Mouse (Mus musculus): Measurements from ENCODE around the gene Rarg.

Rarg gene

DNA sequence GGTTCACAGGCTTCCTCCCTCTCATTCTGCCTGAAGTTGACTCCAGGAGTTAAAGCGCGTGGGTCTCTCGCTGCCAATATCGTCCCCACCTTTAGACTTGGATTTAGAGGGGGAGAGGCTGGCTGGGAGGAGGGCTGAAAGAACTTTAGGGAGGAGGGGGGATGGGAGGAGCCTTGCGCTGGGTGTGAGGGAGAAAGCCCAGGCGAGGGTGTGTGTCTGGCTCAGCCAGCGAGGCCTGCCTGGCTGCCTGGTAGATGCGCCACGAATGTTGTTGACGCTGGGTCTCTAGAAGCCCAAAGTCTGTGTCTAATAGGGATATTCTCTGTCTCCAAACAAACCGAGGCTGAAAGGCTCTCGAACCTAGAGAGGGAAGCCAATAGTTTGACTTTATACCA lies 756 bp upstream of the Rarg start:
- peak; percentile 66 for DNase-seq (ENCODE audit: low read depth, low spot score)

DNA sequence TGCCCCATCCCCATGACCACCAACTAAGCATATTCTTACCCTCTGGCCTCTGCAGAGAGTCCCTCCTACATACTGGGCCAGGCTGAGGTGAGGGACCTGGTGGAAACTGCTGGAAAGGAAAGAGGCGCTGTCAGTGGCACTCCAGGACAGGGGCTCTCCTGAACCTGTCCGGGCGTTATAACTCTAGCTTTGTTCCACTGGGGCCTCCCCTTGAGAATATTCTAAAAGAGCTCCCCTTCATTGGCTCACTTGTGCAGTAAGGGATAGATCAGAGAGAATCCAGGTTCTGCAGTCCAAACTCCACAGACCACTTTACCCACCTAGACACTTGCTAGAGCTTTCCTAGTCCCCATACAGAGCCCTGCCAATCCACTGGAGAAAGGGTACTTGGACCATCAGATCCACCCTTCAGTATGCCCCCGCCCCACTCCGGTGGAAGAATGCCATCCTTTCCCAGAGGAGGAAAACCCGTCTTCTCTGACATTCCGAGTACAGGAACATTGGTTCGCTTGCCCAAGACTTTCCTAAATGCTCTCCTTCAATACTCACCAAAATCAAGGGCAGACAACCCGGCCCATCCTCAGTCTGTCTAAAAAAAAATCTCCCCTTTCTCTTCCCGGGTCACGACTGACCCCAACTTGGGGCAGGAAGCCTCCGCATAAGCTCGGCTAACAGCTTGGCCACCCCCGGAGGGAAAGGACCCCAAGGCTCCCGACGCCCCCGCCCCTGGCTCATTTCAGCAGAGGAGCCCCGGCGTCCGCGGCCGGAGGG lies 701 bp downstream of the Rarg start:
- peak; percentile 42 for DNase-seq (ENCODE audit: low read depth, low spot score)

DNA sequence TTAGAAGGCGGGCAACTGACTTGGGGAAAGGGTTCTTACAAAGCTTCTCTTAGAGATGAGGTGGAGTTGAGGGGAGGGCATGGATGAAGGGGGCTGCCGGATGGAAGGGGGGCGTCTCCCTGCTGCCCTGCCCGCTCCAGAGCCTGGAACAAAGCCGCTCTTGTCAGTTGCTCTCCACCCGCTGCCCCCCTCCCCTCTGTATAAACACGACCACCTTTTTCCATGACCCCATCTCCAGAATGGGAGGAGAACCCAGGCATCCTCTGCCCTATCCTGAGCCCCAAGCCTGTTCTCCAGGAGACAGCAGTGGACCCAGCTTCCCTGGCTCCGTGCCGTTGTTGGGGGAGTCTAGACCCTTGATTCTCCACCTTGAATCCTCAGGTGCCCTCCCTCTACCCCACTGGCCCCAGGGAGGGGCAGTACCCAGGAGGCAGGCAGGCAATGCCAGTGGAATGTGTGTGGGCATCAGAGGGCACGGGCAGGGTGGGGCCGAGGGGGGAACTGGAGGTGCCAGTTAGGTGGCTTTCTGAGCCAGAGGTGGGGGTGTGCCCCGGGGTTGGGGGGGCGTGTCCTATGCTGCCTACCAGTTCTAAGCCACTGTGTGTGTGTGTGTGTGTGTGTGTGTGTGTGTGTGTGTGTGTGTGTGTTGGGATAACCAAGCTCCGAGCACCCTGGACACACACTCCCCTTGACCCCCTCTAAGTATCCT lies 1.6 kb downstream of the Rarg start:
- DNase-seq (ENCODE audit: low read depth, low spot score): no peak

DNA sequence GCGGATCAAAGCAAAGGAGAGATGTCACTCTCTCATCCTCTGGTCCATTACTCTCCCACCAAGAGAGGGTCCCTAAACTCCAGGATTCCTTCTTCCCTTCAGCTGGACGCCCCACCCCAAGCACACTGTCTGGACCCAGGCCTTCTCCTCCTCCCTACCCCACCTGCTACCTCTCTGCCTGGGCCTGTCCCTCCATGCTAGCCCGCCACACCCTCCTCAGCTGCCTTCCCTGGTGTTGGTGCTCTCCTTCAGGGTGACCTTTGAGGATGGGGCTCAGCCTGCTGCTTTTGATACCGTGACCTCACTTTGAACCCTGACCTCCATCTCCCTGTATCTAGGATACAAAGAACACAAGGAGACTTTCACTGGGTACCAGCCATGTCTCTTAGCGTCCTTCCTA lies 6.8 kb downstream of the Rarg start:
- DNase-seq (ENCODE audit: low read depth, low spot score): no peak

DNA sequence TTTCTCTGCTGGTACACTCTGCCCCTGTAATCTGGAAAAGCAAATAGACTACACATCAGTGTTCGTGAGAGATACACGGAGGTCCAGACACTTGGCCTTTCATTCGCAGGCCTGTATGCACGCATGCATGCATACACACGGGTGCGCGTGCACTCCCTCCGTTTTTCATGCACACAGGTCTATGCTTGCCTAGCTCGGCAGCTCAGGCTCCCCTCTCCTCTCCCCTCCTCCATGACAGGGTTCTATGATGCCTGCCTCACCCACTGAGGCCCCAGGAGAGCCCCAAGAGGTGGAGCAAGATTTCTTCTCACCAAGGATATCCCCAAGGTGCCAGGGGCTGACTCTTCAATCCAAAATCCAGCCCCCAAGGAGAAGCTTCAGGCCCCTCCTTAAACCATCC lies 7.3 kb downstream of the Rarg start:
- no peak for DNase-seq (ENCODE audit: low read depth, low spot score)

DNA sequence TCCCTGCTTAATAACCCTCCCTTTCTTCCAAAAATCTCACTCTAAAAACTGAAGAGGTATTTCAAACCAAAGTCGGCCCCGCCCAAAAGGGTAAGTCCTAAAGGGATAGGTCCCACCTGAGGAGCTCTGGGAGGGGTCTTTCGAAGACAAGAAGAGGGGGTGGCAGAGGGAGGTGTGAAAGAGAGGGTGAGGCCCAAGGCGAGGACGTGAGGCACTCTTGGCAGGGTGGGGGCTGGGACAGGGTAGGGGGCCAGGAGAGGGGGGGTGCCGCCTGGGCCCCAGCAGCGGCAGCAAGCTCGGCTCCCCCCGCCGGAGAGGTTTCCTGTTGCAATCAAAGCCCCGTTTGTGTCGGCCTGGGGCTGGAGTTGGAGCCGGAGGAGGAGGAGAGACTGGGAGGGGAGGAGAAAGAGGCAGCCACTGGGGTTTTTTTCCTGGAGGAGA lies 8.0 kb downstream of the Rarg start:
- DNase-seq (ENCODE audit: low read depth, low spot score): no peak

DNA sequence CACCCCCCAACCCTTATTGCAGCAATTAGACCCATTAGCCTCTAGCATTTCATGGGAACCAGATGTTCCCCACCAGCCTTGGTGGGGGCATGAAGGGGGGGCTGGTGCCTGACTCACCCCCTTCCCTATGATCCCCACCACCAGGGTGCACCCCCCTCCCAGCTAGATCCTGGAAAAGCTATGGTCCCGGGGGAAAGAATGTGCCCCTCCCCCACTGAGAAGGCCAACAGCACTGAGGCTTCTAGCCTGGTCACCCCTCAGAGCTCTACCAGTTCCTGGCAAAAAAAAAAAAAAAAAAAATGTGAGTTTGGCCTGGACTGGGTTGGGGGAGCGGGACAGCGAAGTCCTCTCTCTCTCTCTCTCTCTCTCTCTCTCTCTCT lies 8.5 kb downstream of the Rarg start:
- DNase-seq (ENCODE audit: low read depth, low spot score): peak; percentile 43

DNA sequence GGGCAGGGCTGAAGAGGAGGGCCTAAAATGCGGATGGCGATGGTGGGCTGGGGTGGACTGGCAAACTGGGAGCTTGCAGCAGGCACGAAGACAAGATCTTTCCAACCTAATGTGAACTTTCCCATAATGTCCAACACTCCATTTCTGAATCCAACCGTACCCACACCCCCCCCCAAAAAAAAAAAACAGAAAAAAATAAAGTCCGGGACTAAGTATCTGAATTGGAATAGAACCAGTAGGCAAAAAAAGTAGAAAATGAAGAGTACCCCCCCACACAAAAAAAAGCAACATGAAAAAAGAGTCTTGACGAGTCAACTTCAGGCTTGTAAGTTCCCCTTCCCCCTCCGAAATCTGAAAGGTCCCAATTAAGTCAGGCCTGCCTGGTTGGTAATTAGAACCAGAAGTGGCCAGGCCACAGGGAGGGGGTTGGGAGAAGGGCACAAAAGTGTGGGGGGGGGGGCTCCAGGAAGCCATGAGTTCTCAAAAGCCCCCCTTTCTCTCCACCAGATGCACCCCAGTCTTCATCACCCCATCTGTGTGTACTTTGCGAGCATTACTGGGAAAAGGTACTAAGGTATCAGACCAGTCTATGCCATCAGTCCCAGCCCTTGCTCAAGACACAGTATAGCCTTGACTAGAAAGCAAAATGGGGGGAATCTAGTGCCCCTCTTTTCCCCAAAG lies 9.0 kb downstream of the Rarg start:
- peak; percentile 71 for DNase-seq (ENCODE audit: low read depth, low spot score)

DNA sequence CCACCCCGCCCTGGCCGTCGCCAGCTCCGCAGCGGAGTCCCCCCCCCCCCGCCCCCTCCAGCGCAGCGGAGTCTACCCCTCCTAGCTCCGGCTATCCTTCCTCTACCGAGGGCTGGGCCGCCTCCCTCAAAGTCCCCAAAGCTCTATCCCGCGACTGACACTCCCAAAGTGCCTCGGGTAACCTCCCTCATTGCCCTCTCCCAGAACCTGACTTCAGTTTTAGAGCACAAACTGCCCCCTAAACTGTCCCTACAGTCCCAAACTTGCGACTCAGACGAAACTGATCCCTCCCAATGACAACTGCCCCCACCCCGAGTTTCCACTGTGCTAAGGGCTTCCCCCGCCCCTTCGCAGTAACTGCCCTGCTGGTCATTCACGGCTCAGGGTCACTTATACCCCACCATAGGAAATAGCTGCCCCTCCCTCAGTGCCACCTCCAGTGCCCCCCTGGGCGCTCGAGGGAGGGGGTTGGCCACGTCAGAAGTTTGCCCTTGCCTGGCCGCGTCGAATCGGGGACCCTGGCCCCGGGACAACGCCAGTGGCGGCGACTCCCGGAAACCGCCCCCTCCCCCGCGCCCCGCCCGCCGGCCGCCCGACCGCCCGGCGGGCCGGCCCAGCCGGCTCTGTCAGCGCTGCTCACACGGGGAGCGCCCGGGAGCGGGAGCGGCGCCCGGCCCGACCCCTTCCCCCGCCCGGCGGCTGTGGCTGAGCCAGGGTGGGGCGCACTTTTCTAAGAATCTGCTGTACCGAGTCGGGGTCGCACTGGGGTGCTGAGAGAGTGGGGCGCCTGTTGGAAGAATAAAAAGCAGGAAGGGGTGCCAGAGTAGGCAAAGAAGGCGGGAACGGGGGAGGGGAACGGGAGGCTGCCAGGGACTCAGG lies 9.8 kb downstream of the Rarg start:
- no peak for DNase-seq (ENCODE audit: low read depth, low spot score)

DNA sequence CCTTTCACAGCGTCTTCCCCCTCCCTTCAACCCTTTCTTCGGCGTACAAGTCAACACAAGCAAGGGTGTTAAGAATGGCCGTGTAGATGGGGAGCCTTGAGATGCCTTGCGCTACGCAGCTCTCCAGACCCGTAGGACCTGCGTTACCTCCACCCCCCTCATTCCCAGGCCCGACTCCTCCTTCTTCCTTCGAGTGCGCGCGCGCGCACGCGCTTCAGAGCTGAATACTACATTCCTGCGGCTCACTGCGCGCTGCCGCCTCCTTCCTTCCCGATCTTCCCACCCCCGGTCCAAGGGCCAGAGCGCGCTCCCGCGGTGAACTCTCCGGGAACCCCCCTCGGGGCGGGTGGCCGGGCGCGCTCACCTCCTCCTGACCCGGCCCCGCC lies 10.5 kb downstream of the Rarg start:
- DNase-seq (ENCODE audit: low read depth, low spot score): peak; percentile 98

DNA sequence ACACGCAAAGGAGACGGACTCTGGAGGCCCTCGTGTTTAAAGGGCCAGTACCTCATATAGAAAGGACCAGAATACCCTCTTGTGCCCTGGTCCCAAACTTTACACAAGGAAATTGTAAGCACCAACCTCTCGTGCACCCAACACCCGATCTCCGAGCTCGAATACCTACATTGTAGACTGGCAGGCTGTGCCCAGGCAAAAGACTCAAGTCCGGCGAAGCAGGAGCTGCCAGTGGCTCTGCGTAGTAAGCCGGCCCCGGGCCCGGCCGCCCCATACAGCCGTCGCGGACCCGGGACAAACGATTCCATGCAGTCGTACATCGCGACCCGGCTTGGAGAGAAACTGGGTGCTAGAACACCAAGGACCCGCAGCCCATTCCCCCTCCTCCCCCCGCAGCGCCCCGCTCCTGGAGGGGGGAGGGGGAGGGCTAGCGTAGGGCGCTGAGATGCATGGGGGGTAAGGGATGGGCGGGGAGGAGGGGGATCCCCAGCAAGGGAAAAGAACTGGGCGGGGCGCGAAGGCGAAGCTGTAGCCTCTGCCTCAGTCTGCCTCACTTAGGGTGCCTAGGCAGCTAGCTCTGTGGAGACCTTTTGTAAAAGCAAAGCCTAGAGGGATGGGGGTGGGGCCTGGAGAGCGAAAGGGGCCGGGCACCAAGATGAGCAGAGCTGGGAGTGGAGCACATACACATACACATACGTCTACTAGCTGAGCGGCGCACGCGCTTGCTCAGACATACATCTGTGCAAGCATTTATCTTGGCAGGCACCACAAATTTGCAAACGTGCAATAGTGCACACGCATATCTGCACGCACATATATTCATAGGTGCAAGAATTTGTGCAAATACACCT lies 11.2 kb downstream of the Rarg start:
- peak; percentile 95 for DNase-seq (ENCODE audit: low read depth, low spot score)

DNA sequence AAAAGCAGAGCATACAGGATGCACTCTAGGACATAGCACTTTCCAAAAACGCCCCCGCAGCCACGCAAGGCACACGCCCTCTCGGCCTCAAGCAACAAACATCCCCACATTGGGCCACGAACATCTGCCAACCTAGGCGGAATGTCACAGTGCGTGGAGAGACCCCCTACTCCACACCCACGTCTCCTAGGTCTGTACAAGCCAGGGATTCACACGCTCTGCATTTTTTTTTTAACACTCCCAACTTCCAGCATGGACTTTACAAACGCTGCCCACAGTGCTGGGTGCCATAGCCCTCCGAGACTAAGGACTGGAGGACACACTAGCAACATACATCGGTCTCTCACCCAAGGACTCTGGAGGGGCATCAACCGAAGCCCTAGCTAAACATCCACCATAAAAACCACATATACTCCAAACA lies 11.8 kb downstream of the Rarg start:
- peak; percentile 56 for DNase-seq (ENCODE audit: low read depth, low spot score)

DNA sequence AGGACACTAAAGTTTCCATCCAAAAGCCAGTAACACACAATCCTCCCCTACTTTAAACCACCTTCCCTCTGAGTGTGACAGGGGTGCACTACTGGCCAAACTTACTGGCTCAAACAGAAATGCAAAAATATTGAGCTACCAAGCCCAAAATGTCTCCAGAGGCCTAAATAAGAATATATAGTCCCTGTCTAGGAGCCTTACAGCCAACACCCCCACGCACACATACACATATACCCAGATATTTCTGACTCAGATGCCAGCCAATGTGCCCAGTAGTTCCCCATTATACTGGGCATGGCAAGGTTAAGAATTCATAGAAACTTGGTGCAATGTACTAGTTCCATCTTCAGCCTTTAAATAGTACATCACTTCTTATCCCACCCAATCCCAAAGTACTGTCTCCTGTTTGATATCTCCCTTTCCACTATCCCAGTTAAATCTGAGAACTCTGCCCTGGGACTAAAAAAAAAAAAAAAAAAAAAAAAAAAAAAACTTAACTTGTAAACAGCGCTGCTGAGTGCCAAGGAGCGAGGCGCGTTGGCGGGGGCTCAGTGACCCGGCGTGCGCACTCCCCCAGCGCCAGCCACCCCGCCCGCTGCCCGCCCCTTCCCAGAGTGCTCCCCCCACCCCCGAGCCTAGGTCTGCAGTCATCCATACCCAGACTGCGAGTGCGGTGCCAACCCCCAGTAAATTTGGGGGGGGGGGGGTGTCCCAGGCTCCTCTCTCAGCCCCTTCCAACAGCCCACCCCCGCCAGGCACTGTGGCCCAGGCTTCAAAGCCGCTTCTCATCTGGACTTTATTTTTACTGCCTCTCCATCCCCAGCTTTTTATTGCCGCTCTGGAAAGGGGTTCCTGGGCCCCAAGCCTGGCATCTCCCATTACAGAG lies 12.8 kb downstream of the Rarg start:
- DNase-seq (ENCODE audit: low read depth, low spot score): peak; percentile 57

DNA sequence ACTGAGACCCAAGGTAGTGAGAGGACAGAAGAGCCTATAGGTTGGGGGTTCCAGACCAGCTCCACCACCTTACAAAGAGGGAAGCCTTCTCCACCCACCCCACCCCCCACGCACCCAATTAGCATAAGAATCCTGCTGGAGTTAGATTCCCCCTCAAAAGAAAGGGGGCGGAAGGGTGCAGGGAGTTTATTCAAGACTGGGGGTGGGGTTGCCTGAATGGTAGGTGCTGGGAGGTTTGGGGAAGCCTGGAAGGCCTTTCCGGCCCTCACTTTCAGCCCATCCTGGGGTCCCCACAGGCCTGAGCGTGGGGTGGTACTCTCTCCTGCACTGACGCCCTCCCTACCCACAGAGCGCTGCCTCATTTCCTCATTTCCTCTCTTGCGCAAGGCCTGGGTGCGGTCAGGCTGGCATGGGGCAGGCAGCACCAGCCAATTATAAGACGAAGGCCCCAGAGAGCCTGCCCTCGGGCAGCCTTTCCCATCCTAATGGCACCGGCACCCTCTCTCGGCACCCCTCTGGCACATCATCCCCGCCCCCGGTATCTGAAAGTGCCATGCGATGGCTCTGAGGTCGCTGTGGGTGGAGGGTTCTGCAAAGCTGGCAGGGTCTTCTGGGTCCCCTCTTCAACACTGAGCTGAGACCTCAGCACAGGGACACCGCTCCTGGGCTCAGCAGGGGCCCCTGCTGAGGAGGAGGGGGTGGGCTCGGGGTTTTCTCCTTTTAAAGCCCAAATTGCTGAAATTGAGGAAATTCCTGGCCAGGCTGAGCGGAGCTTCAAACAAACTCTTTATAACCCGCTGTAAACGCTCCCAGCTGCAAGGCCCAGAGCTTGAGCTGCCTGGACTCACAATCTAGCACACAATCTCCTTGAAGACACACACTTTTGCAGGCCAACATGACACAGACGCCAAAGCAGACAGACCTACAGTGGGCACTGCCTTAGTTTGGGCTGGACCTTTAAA lies 13.8 kb downstream of the Rarg start:
- peak; percentile 76 for DNase-seq (ENCODE audit: low read depth, low spot score)

DNA sequence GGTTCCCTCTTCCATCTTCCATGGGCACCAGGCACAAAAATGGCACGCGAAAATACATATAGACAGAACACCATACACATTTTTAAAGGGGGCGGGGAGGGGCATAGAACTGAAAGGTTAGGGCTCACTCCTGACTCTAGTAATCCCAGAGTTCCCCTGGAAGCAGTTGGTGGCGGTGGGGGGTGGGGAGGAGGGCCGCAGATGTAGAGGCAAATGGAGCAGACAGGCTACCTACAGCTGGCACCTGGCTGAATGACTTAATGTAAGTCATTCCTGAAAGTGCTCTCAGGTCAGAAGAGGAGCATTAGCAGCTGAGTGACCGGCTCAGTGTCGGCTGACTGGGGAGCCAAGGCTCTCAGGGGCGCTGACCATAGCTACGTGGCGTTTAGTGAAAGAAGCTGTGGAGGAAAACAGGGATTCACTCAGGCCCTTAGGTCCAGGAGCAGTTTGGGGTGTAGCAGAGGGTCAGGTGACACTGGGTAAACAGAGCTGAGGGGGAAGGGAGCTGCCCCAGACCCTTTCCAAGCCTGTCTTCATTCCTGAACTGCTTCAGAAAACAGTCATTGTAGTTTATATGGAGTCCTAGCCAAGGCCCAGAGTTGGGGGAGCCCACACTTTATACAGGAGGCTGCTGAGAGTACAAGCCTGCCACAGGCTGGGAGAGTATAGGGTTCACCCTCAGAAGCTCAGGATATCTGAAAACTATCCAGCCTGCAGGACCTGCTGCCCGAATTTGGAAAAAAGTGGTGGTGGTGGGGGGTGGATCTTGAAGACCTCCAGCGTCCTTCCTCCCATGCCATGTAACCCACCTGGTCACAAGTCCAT lies 14.7 kb downstream of the Rarg start:
- DNase-seq (ENCODE audit: low read depth, low spot score): no peak

DNA sequence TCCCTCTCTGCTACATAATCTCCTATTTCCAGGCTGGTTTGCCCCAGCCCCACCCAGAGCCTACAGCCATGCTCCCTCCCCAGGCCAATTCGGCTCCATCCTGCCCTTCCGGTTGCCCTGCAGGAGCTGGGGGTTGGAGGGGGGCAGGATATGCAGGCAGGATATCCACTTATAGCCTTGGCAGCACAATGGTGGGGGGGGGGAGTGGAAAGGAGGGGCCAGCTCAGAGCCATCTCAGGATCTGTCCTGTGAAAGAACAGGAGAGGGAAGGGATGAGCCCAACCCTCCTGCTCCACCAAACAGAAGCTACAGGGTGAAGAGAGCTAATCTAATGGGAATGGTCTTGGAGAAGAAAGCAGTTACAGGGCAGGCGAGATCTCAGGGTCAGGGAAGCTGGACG lies 16.7 kb downstream of the Rarg start:
- no peak for DNase-seq (ENCODE audit: low read depth, low spot score)

DNA sequence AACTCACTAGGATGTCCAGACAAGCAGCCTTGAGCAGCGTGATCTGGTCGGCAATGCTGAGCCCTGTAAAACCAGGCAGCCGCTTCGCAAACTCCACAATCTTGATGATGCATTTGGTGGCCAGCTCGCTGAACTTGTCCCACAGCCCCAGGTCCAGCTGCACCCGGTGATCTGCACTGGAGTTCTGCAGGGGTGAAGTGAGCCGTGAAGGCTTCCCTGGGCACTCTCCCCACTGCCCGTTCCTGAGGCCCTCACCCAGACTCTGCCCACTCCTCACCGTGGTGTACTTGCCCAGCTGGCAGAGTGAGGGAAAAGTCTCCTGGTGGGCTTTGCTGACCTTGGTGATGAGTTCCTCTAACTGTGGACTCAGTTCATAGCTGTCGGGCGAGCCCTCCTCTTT lies 17.5 kb downstream of the Rarg start:
- no peak for DNase-seq (ENCODE audit: low read depth, low spot score)

DNA sequence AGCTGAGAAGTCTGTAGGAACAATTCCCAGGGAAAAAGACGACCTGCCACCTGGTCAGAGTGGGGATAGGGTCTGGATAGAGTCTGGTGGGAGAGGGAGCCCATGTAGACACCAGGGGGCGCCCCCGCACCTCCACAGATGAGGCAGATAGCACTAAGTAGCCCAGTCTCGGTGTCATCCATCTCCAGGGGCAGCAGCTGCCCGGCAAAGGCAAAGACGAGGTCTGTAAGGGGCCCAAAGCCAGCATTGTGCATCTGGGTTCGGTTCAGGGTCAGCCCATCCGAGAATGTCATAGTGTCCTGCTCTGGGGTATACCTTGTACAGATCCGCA lies 18.1 kb downstream of the Rarg start:
- DNase-seq (ENCODE audit: low read depth, low spot score): peak; percentile 82

All from 3T3-L1 (cell line).